Mouse (Mus musculus) cerebellum, adult 18-20 months (tissue): ENCODE measurements around the gene Ankrd33.

Source experiments
- DNase-seq, 2 experiments: peaks; one replicate each; pipeline ENCODE4 v3.0.0; 2021

Gene Ankrd33

GRCm38 (mm10) chr15:101115511-101116110, at the start of gene Ankrd33:
TSS of gene Ankrd33 (plus strand) at chr15:101115755.
- DNase-seq = no peak

DNA sequence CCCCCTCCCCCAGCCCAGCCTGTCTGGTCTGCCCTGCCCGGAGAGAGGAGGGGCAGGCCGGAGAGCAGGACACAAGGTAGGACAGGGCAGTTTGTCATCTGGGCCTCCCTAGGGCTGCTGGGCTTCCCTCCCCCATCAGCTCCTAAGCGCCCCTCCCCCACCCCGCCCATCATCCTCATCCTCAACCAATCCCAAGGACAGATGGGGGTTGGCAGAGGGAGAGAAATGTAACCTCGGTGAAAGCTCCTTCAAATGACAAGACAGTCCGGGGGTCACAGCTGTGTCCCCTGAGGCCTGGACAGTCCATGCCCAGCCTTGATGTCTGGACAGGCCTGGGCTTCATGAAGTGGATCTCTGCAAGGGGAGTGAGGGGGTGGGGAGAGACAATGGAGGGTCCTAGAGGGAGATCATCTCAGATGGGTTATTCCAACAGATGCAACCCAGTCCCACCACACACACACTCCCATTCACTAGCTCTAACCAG, 49.1 kb upstream of the Ankrd33 start:
- DNase-seq = no peak

- DNase-seq = no peak
Measured at GRCm38 (mm10) chr15:101066920-101067696, 48.4 kb upstream of the Ankrd33 start.

GRCm38 (mm10) chr15:101068029-101068428, 47.5 kb upstream of the Ankrd33 start:
- no peak for DNase-seq

GRCm38 (mm10) chr15:101068671-101069070, 46.9 kb upstream of the Ankrd33 start:
- no peak for DNase-seq

GRCm38 (mm10) chr15:101069641-101070190, 45.8 kb upstream of the Ankrd33 start:
- no peak for DNase-seq

GRCm38 (mm10) chr15:101070762-101071161, 44.8 kb upstream of the Ankrd33 start:
- DNase-seq = no peak

GRCm38 (mm10) chr15:101072736-101073135, 42.8 kb upstream of the Ankrd33 start:
- DNase-seq = no peak

GRCm38 (mm10) chr15:101074067-101074466, 41.5 kb upstream of the Ankrd33 start:
- DNase-seq = no peak

DNA sequence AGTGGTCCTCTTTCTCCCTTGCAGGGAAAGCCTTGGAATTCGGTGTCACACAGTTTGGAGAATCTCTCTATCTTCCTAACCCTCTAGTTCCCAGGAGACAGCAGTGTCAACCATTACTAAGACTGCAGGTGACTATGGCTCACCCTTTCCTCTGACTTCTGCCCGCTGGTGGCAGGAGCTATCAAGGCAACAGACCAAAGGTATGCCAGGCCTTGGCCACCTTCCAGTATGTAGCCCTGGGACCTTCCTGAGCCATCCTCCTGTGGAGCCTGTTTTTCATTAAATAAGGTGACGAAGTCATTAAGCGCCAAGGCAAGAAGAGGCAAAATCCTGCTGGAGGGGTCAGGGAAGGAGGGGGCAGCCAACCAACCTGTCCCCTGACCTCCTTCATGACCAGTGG, 40.4 kb upstream of the Ankrd33 start:
- DNase-seq = no peak

GRCm38 (mm10) chr15:101075656-101076055, 39.9 kb upstream of the Ankrd33 start:
- DNase-seq = no peak

GRCm38 (mm10) chr15:101076071-101077000, 39.2 kb upstream of the Ankrd33 start:
- DNase-seq = peak in 1 of 2 experiments; percentile 13

GRCm38 (mm10) chr15:101077001-101077812, 38.3 kb upstream of the Ankrd33 start:
- DNase-seq = peak in 1 of 2 experiments; percentile 16

- peak in 1 of 2 experiments; percentile 15 for DNase-seq
Measured at GRCm38 (mm10) chr15:101077813-101078730, 37.5 kb upstream of the Ankrd33 start, which contains the start of gene Fignl2. TSS of gene Fignl2 (minus strand) at chr15:101078567.

GRCm38 (mm10) chr15:101078731-101079156, 36.8 kb upstream of the Ankrd33 start:
- peak; percentile 46 to 54 for DNase-seq

GRCm38 (mm10) chr15:101080031-101080520, 35.5 kb upstream of the Ankrd33 start:
- no peak for DNase-seq

DNA sequence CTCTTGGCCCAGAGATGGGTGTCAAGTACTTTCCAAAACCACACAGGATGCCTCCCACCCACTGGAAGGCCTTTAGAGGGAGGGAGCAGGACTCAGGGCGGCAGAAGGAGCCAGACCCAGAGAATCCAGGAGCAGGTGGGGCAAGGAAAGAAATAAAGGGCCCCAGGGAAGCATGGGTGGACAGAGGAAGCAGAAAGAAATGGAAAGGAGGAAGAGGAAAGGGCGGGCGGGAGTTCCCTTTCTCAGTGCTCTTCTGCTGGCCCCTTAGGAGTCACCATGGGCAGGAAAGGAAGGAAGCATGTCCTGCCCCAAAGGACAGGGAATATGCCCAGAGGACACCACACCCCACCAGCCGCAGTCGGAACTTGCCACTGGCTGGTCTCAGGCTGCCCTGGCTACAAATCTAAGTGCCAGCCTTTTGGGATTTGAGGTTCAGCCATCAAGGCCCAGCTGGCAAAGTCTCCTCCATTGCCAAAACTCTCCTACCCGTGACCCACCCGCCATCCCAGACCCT, 34.5 kb upstream of the Ankrd33 start:
- no peak for DNase-seq

DNA sequence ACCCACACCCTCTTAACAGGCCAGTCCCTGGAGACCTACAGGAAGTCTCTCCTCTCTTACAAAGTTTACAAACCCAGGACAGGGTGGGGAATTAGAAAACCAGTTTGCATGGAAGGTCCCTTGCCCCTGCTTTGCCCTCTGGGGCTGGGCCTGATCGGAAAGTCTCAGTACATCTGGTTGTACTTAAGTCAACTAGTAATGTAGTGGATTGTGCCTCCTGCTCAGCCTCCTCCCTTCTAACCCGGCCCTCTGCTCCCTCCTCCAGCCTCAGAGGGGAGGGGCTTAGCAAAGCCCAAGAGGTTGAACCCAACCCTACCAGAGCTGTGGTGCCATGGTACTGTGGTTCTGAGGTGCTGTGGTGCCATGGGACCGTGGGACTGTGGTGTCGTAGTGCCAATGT, 33.3 kb upstream of the Ankrd33 start:
- DNase-seq = no peak

DNA sequence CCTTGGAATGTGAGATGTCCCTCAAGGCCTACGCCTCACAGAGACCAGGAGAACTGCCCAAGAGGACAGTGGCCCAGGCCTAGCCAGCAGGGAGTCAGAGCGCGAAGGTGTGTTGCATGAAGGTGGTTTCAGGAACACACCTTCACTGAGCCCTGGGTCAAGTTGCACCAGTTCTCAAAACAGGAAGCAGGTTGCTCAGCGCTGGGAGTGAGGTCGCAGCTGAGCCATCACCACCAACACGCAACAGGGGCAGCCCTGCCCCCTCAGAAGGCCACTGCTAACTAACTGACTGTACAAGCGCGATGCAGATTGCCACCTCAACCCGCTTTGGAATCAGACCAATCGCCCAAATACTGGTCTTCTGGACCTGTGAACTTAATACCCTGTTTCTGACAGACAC, 31.1 kb upstream of the Ankrd33 start:
- no peak for DNase-seq

DNA sequence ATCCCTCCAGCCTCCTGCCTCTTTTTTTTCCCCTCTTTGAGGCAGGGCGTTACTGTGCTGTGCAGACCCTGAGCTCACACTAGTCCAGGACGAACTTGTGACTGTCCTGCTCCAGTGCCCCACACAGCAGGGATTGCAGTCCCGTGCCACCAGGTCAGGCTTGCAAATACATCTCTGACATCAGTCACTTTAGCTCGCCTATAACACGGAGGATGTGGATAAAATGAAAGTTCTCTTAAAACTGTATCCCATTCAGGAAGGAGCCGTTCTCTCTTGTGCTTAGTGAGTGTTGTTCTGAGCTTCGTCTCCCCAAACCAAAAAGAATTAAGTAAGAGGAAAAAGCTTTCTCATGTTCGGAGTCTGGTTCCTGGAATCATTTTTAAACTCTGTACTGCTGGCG, 29.1 kb upstream of the Ankrd33 start:
- DNase-seq = no peak
